Comparison of ENCODE assay signal across 9 mouse cellular contexts in the genomic region with DNA sequence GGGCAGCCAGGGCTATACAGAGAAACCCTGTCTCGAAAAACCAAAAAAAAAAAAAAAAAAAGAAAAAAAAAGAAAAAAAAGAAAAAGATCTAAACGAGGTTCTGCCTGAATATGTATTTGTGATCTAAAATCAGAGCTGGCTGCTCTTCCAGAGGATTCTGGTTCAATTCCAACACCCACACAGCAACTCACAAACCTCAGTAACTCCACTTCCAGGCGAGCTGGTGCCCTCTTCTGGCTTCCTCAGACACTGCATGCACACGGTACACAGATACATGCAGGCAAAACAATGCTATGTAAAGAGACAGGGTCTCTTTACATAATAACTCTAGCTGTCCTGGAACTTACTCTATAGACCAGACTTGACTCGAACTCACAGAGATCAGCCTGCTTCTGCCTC.
DNase-seq lines count a peak whose midpoint lies in the region; ATAC-seq lines count a peak whose summit lies in the region.
"Had no signal": no experiment of that assay in that cellular context is flagged by ENCODE, and none has a peak within 500 bp of the region (broad histone marks: within the 10 kb centered on the region; RNA-seq: fewer than 3 reads in every experiment).

No protein-coding gene starts in this region.

- no peaks in the 10 kb centered on the region for H3K36me3 ChIP-seq in forebrain, embryonic 10.5 days (replicated peaks)

- intact Hi-C loops in heart, postnatal 25 days (cut with DNase I) = no loop called here

- no peaks in the 10 kb centered on the region; the same call in 1 of the 2 replicates for H3K27me3 ChIP-seq in forebrain, embryonic 10.5 days (ENCODE audit: poor library complexity, severe bottlenecking)

- peaks cover 5% of the 10 kb centered on the region; the same call in 1 of the 2 replicates for H3K4me1 ChIP-seq in forebrain, embryonic 10.5 days

- no peak overlapping the region for H3K4me3 ChIP-seq in forebrain, embryonic 10.5 days

- peak; percentile 39 to 75 for DNase-seq in heart, adult 18-20 months
- no peak for DNase-seq in heart, postnatal 25 days (ENCODE audit: low spot score)
- DNase-seq in CD4-positive helper T cell, adult 2 months (ENCODE audit: low read depth, low spot score) = peak; percentile 58
- DNase-seq in adrenal gland, postnatal 36 days = peak; percentile 50 to 54
- peak; percentile 65 to 84 for DNase-seq in left cerebral cortex, adult 8-10 months (ENCODE audit: low spot score in 2 of 2)
- peak; percentile 70 to 85 for DNase-seq in right cerebral cortex, postnatal 36 days (ENCODE audit: low spot score in 2 of 2)
- no peak for DNase-seq in forebrain, embryonic 10.5 days (ENCODE audit: extremely low spot score, low spot score)

- no peak overlapping the region for H3K27ac ChIP-seq in forebrain, embryonic 10.5 days
- H3K27ac ChIP-seq: macrophage had no signal

- H3K9me3 ChIP-seq in forebrain, embryonic 10.5 days = no peaks in the 10 kb centered on the region

- 75% methylated on average over 5 of the region's 5 CpGs for WGBS in forebrain, embryonic 10.5 days

- peak; percentile 69 for ATAC-seq in granulocyte monocyte progenitor cell, adult 5-6 weeks (replicated peaks; ENCODE audit: poor library complexity, severe bottlenecking)

Comparison
In these comparisons a context has a peak if more than half of its experiments do, and no peak if none do; other contexts are left out.
1. DNase-seq: peak in heart, adult 18-20 months (2 of 2), CD4-positive helper T cell, adult 2 months (single experiment), adrenal gland, postnatal 36 days (2 of 2), left cerebral cortex, adult 8-10 months (2 of 2) and right cerebral cortex, postnatal 36 days (2 of 2); none in heart, postnatal 25 days (single experiment) and forebrain, embryonic 10.5 days (single experiment).